Mouse (Mus musculus) liver, adult 2 months (tissue): ENCODE data around the gene Foxr1. TPM values are rescaled to one million over a fixed set of nuclear protein-coding genes. Genes with fewer than 3 reads are reported as not detected.
A peak's percentile ranks its signal among the peaks of the same experiment; 100 is the strongest.

ENCODE experiments used
- DNase-seq: peaks from one replicate; pipeline ENCODE4 v3.0.0-alpha.2; 2011; ENCODE audit warnings: low read depth, low spot score; ENCODE audit errors: extremely low read depth
- H3K27ac ChIP-seq: fragments of 200-500 bp; replicated peaks from 2 replicates; pipeline ENCODE4 v1.5.1; 2012; ENCODE audit warnings: low read depth, mild to moderate bottlenecking, control low read depth, inconsistent platforms, low read length; ENCODE audit not compliant: insufficient read depth
- H3K27me3 ChIP-seq: fragments of 200-500 bp; 2 replicates; pipeline ENCODE4 v1.6.1; 2012; ENCODE audit warnings: mild to moderate bottlenecking, moderate library complexity, low read length, inconsistent platforms; ENCODE audit not compliant: control insufficient read depth, insufficient read depth
- H3K36me3 ChIP-seq: fragments of 200-500 bp; 2 replicates; pipeline ENCODE4 v1.6.1; 2012; ENCODE audit warnings: low read length, inconsistent platforms; ENCODE audit not compliant: control insufficient read depth, insufficient read depth
- H3K4me1 ChIP-seq: fragments of 200-500 bp; 2 replicates; pipeline ENCODE4 v1.6.1; 2011; ENCODE audit warnings: low read length; ENCODE audit not compliant: control insufficient read depth, insufficient read depth
- H3K4me3 ChIP-seq: fragments of 200-500 bp; 2 replicates; pipeline ENCODE4 v1.5.1; 2011; ENCODE audit warnings: low read depth, mild to moderate bottlenecking, control low read depth, low read length, moderate library complexity; ENCODE audit not compliant: insufficient read depth
- H3K79me2 ChIP-seq: fragments of 200-500 bp; 2 replicates; pipeline ENCODE4 v1.6.1; 2012; ENCODE audit warnings: inconsistent platforms, mild to moderate bottlenecking, low read length, moderate library complexity; ENCODE audit not compliant: control insufficient read depth, insufficient read depth
- H3K9ac ChIP-seq: fragments of 200-500 bp; 2 replicates; pipeline ENCODE4 v1.6.1; 2012; ENCODE audit warnings: low read depth, mild to moderate bottlenecking, control low read depth, inconsistent platforms, low read length
- CTCF ChIP-seq: fragments of 200-500 bp; IDR thresholded peaks from 2 replicates; pipeline ENCODE4 v1.5.1; 2011; ENCODE audit warnings: low read depth, low read length, control low read depth
- POLR2A ChIP-seq: fragments of 200-500 bp; IDR thresholded peaks from 2 replicates; pipeline ENCODE4 v1.6.1; 2011; ENCODE audit warnings: low read length, control low read depth; ENCODE audit not compliant: insufficient read depth; ENCODE audit errors: extremely low read depth
- WGBS: fragments of 180-500 bp; shearing (Covaris S2); methylation state at CpG from one replicate; pipeline ENCODE4 v1.1.7; 2018; 5-methylcytosine and 5-hydroxymethylcytosine counted together
- polyA plus RNA-seq: library from polyadenylated mRNA; depleted of rRNA; stranded (reverse); fragments of >200 nt; gene quantifications from 2 replicates; pipeline ENCODE4 v1.2.3, GENCODE M21; 2012
- total RNA-seq: library from RNA; depleted of rRNA; stranded (reverse); fragments of >200 nt; gene quantifications from 2 replicates; pipeline ENCODE4 v1.2.3, GENCODE M21; 2014

Foxr1 gene
- total and polyA plus RNA-seq, 2 experiments, result not detected

DNA sequence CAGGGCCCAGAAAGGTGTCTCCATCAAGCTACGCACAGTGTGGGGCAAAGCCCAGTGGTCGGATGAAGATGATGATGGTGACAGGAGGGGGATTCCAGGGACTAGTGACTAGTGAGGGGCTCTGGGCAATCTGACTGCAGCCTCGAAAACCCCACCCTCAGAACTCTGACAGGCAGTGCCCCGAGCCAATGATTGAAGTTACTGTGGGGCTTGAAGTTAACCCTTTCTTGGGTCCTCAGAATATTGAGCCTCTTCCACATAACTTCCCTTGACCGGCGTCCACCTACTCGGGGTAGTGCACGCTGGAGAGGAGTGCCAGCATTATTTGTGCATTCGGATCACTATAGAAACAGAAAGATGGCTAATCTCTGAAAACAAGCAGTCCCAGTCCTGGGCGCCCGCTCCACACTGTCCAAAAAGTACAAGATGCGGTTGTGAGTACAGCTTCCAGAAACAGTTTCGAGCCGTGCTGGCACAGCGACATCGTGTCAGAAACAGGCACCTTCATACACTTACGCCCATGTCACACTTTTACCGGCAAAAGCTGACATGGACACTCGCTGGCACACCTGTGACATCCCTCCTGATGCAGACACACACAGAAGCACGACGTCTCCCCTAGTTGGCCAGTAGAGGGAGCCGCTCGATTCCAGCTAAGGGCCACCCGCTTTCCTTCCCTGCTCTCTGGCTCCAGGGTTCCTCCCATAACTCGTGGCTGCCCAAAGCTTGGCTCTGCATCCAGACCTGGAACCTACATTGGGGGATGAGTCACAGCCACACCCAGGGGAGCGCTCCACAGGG lies 38.9 kb upstream of the Foxr1 start:
- TF ChIP-seq CTCF, result peak; percentile 96
- TF ChIP-seq POLR2A, result no peak
- DNase-seq, result peak; percentile 79
- Histone ChIP-seq H3K36me3 (no peaks in the 10 kb centered on the region), H3K27ac (peak overlapping the region; percentile 58), H3K4me3 (peak overlapping the region; percentile 75), H3K79me2 (peaks cover 12% of the 10 kb centered on the region; the same call in 1 of the 2 replicates), H3K27me3 (no peaks in the 10 kb centered on the region), H3K4me1 (peaks cover 14% of the 10 kb centered on the region), H3K9ac (peak overlapping the region; percentile 85)
- WGBS, result 2% methylated on average over 26 of the region's 26 CpGs

DNA sequence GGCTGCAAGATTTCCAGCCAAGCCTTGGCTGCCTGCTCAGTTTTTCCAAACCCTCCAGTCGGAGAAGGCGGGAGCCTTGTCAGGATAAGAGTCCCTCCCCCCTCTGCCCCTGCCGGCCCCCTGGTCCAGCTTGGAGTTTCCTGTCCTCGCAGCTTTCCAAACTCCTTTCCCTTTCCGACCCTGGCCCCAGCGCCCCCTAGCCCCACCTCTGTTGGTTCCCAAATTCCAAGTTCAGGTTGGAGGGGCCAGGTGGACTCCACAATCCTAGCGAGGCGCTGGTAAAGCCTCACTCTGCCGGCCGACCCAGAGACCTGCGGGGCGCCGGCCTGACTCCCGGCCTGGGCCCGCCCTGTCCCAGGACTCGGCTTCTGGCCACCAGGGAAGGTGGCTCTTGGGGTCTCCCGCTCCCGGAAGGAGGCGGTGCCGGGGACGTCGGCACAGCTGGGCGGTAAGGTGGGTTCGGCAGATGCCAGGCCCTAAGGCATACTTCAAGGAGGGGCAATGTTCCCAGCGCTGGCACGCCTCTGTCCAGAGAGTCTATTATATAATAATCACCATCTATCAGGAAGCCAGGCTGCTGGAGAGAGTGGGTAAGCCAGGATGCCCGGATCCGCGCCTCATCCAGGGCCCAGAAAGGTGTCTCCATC lies 38.1 kb upstream of the Foxr1 start:
- Histone ChIP-seq H3K27me3 (no peaks in the 10 kb centered on the region), H3K4me3 (peak overlapping the region; percentile 75), H3K79me2 (peaks cover 12% of the 10 kb centered on the region; the same call in 1 of the 2 replicates), H3K4me1 (peaks cover 6% of the 10 kb centered on the region), H3K27ac (peak overlapping the region; percentile 58), H3K36me3 (no peaks in the 10 kb centered on the region), H3K9ac (peak overlapping the region; percentile 85)
- DNase-seq, result no peak
- TF ChIP-seq POLR2A, result no peak
- TF ChIP-seq CTCF, result 0 out of 2 replicates have a peak, but pooled peaks have one; percentile 0
- WGBS, result under 1% methylated on average over 29 of the region's 29 CpGs

DNA sequence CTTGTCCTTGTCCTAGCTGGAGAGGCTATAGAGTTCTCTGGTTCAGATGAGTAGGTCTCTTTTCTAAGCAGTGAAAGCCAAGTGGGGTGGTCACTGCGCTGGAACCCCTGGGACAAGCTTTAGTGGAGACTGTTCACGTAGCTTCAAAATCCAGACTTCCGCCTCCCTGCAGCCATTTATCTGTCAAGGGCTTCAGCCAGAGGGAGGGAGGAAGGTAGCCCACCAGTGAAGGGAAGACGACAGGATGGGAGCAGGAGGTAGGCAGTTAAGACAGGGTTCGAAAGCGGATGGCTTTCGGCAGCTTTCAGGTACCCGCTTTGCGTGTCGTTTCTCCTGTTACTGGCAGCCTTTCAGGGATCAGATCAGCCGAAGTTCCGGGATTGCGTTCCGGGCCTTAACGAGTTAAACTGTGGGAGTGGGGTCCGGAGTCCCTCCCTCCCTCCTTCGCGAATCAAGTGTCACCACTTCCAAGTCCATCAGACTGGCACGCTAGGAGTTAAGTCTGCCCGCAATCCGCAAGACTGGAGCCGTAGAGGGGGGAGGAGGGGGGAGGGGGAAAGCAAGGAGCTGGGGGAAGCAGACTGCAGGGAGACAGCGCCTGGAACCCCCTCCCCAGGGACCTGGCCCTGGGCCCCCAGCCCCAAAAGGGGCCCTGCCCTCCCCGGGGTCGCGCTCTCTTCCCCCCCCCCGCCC lies 37.4 kb upstream of the Foxr1 start:
- WGBS, result 2% methylated on average over 24 of the region's 27 CpGs
- no peaks in the 10 kb centered on the region for H3K27me3 ChIP-seq
- peak overlapping the region; percentile 85 for H3K9ac ChIP-seq
- TF ChIP-seq CTCF (no peak), POLR2A (no peak)
- H3K4me3 ChIP-seq, result peak overlapping the region; percentile 75
- DNase-seq, result peak; percentile 30
- peaks cover 6% of the 10 kb centered on the region for H3K4me1 ChIP-seq
- H3K36me3 ChIP-seq, result no peaks in the 10 kb centered on the region
- H3K79me2 ChIP-seq, result peaks cover 10% of the 10 kb centered on the region; the same call in 1 of the 2 replicates
- no peak overlapping the region; the same call in 1 of the 2 replicates for H3K27ac ChIP-seq

DNA sequence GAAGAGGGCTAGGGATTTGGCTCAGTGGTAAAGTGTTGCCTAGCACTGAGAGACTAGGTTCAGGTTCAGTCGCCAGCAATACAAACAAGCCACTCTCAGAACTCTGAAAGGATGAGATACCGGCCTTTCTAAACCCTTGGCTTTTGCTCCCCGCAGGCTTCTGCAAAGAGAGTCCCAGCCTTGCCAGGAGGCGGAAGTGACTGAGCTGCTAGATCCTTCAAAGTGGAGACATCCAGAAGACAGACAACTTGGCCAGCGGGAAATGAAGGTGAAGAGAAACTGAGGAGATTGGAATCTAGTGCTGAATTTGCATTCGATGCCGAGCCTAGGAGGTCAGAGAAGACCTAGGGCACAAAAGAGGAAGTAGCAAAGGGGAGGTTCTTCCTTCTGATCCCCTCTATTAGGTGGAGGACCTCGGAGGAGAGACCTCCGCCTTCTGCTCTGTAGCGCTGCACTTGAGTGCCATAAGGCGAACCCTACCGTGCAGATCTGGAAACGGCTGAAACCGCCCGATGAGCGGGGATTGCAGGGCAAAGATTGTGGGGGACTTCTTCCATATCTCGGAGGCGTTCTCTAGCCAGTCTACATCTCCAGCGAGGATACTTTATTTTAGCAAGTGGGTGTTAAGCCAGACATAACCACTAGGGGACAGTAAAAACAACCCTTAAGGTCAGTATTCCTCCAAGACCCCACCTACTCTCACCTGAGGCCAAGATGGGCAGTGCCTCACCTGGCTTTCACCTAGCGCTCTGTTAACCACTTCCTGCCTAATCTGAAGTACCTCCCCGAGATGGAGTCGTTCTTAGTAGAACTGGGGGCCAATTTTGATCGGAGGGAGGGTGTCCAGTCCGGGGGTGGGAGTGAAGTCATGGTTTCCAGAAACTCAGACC lies 36.6 kb upstream of the Foxr1 start:
- Histone ChIP-seq H3K79me2 (0 out of 2 replicates have a peak, but pooled peaks cover 3% of the 10 kb centered on the region), H3K36me3 (no peaks in the 10 kb centered on the region), H3K4me1 (peaks cover 6% of the 10 kb centered on the region), H3K27me3 (no peaks in the 10 kb centered on the region), H3K9ac (no peak overlapping the region), H3K4me3 (peak overlapping the region; percentile 75; the same call in 1 of the 2 replicates), H3K27ac (no peak overlapping the region)
- 15% methylated on average over 24 of the region's 24 CpGs for WGBS
- no peak for TF ChIP-seq POLR2A
- TF ChIP-seq CTCF, result peak; percentile 63
- peak; percentile 68 for DNase-seq

DNA sequence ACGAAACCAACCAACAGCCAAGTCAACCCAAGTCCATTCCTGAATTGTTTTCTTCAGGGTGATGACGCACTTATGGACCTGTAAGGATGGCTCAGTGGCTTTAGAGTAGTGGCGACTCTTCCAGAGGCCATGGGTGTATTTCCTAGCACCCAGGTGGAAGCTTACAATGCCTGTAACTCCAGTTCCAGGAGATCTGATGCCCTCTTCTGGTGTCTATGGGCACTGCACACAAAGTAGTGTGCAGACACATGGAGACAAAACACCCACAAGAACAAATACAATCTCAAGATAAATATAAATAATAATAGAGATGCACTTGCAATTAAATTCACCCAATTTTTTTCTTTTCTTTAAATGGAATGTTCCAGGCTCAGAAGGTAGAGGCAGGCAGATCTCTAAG lies 35.0 kb upstream of the Foxr1 start:
- Histone ChIP-seq H3K27ac (no peak overlapping the region), H3K4me3 (no peak overlapping the region), H3K79me2 (no peaks in the 10 kb centered on the region), H3K36me3 (no peaks in the 10 kb centered on the region), H3K27me3 (no peaks in the 10 kb centered on the region), H3K9ac (no peak overlapping the region), H3K4me1 (peaks cover 6% of the 10 kb centered on the region)
- DNase-seq, result no peak
- TF ChIP-seq POLR2A (no peak), CTCF (peak; percentile 15; the same call in 1 of the 2 replicates)
- WGBS, result 99% methylated on average over 3 of the region's 3 CpGs
